ENCODE assay signal across 7 mouse cellular contexts in the genomic region with DNA sequence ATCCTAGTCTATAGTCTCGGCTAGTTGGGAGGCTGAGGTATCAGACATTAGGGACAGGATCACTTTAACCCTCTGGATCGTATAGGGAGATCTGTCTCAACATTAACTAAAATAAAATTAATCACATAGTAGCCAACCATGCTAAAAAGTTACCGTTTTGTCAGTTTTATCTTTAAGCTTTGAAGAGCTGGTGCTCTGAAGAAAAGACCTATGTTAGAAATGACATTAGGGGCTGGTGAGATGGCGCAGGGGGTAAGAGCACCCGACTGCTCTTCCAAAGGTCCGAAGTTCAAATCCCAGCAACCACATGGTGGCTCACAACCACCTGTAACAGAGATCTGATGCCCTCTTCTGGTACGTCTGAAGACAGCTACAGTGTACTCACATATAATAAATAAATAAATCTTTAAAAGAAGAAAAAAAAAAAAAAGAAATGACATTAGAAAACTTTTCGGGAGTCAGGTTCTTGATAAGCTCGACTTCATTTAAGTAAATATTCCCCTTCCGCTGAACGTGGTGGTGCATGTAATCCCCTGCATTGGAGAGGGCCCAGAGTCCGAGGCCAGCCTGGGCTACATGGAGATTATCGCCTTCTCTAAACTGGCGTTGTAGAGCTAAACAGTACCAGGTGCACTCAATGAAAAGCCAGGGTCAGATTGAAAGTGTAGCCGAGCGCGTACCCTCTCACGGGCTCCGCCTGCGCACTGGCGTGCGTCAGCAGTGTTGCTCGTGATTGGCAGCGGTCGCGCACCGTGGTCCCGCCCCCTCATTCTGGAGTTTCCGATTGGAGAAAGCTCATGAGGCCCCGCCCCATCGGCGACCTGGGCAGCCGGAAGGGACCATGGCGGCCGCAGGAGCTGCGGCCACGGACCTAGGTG. TPM values are rescaled to one million over a fixed set of nuclear protein-coding genes. Genes with fewer than 3 reads are reported as not detected.
DNase-seq lines count a peak whose midpoint lies in the region; ATAC-seq lines count a peak whose summit lies in the region.

A gene (plus strand): TSS at position 782 of the 878 bp plus-strand sequence.

- intact Hi-C loops in gastrocnemius, postnatal 36 days (cut with DNase I): no loop called here
- intact Hi-C loops in left cerebral cortex, postnatal 25 days (cut with DNase I): loop anchor here (1.0 kb wide), 1 partner anchor 27 kb away; a partner anchor contains a TSS

- H3K4me3 ChIP-seq in intestine, embryonic 15.5 days (replicated peaks): peak within 1 kb of the TSS; percentile 94
- H3K4me3 ChIP-seq in midbrain, embryonic 10.5 days: peak within 1 kb of the TSS; percentile 85

- H3K36me3 ChIP-seq in intestine, embryonic 15.5 days: no peaks in the 10 kb centered on the region
- peaks cover 45% of the 10 kb centered on the region for H3K36me3 ChIP-seq in midbrain, embryonic 10.5 days

- no peaks in the 10 kb centered on the region for H3K27me3 ChIP-seq in intestine, embryonic 15.5 days (replicated peaks)
- no peaks in the 10 kb centered on the region for H3K27me3 ChIP-seq in midbrain, embryonic 10.5 days (ENCODE audit: low read depth, poor library complexity, severe bottlenecking)

- H3K27ac ChIP-seq in intestine, embryonic 15.5 days: peak within 1 kb of the TSS; percentile 77; the same call in 1 of the 2 replicates
- peak within 1 kb of the TSS; percentile 88 for H3K27ac ChIP-seq in midbrain, embryonic 10.5 days (replicated peaks)

- H3K9me3 ChIP-seq in intestine, embryonic 15.5 days: no peaks in the 10 kb centered on the region
- no peaks in the 10 kb centered on the region for H3K9me3 ChIP-seq in midbrain, embryonic 10.5 days (replicated peaks)

- peak within 1 kb of the TSS; percentile 85 for H3K9ac ChIP-seq in intestine, embryonic 15.5 days

- peak; percentile 99 for ATAC-seq in intestine, embryonic 15.5 days

- peak; percentile 94 to 95 for DNase-seq in adrenal gland, adult 18-20 months (ENCODE audit: low spot score in 2 of 2)
- DNase-seq in embryo, embryonic 11 days: peak; percentile 98
- DNase-seq in gastrocnemius, postnatal 36 days: peak; percentile 92 to 97
- peak; percentile 94 to 98 for DNase-seq in left cerebral cortex, postnatal 25 days (ENCODE audit: low spot score in 2 of 2)
- peak; percentile 95 for DNase-seq in midbrain, embryonic 10.5 days (ENCODE audit: low spot score)
- peak; percentile 93 for DNase-seq in right cerebral cortex, postnatal 4 days

- 10% methylated on average over 37 of the region's 37 CpGs for WGBS in intestine, embryonic 15.5 days
- 14% methylated on average over 37 of the region's 37 CpGs for WGBS in midbrain, embryonic 10.5 days

- H3K4me2 ChIP-seq in intestine, embryonic 15.5 days (replicated peaks): peak within 1 kb of the TSS; percentile 93

- H3K4me1 ChIP-seq in intestine, embryonic 15.5 days (replicated peaks): peaks cover 14% of the 10 kb centered on the region
- peaks cover 17% of the 10 kb centered on the region for H3K4me1 ChIP-seq in midbrain, embryonic 10.5 days

RNA-seq across cellular contexts. Expression of the gene that starts here (rescaled TPM):
- 10 to 100 TPM; 56.2 to 62.4 TPM for total RNA-seq in adrenal gland, adult 18-20 months (2021)
- total RNA-seq in gastrocnemius, postnatal 36 days (2021): 10 to 100 TPM; 20.1 to 21.3 TPM
- 78.6 and 85.0 TPM in 2 replicates for polyA plus RNA-seq in intestine, embryonic 15.5 days (2015; fragmentation: Nextera tagmentation; extraction: Ambion mirVana)
- 10 to 100 TPM; 67.0 to 67.7 TPM for total RNA-seq in left cerebral cortex, postnatal 25 days (2021)
- 74.0 and 78.5 TPM in 2 replicates for polyA plus RNA-seq in midbrain, embryonic 10.5 days (2016; fragmentation: Nextera tagmentation; extraction: Ambion mirVana)

Comparison
In these comparisons a context has a peak if more than half of its experiments do, and no peak if none do; other contexts are left out.
1. Peak in every context shown above with its lines: DNase-seq, ATAC-seq, H3K4me3 ChIP-seq and H3K27ac ChIP-seq.